Mouse (Mus musculus) urinary bladder, postnatal 36 days (tissue): ENCODE data around the gene Olfr476.
"Not testable (repeated sequence)": the region's sequence is repeated elsewhere in the genome, so short reads cannot be mapped to it uniquely, and the experiment has no call there.

ENCODE experiments used
- DNase-seq, 2 experiments: peaks; one replicate each; pipeline ENCODE4 v3.0.0; 2022; ENCODE audit warnings: low spot score in 2 of 2, mixed read lengths in 1 of 2

Olfr476 gene

DNA sequence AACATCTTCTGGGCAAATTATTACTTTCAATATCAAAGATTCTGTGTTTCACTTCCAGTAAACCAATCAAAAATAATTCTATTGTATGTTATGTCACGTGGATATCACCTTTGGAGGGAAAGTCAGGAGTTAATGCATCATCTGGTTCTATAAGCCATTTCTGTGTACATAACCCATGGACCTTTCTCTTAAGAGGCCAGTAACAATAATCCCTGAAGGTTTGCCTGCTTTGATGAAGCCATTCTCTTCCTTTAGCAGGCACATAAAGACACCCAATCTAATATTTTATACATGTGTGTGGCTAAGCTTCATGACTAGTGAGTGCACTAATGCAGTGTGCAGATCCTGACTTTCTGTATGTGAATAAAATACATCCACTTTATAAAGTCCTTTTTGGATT, at the start of gene Olfr476:
Gene Olfr476 (plus strand): TSS at position 301 of the 400 bp plus-strand sequence.
- DNase-seq: no peak

DNA sequence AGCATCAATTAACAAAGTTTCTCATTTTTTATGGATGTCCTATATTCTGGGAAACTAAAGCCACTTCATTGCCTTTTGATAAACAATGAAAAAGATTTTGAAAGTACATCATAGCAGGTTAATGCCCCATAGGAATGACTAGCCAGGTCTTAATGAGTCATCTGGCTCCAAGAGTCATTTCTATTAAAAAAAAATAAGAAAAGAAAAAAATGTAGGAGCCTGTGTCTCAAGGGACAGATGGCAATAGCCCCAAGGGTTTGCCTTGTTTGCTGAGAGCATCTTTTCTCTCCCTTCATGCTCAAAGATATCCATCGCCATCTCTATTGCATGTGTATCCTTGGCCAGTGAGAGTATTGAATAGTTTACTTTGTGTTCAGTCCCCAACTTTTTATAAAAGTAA, 34.5 kb upstream of the Olfr476 start, which contains the start of gene Olfr473:
Gene Olfr473 (plus strand): TSS at position 301 of the 400 bp plus-strand sequence.
- DNase-seq: no peak

GRCm38 (mm10) chr7:107952539-107952938, 12.1 kb upstream of the Olfr476 start:
- not testable (repeated sequence) for DNase-seq

GRCm38 (mm10) chr7:107954343-107954742, 10.3 kb upstream of the Olfr476 start, which contains the start of gene Olfr474:
Gene Olfr474 (plus strand): TSS chr7:107954643.
- DNase-seq: no peak

DNA sequence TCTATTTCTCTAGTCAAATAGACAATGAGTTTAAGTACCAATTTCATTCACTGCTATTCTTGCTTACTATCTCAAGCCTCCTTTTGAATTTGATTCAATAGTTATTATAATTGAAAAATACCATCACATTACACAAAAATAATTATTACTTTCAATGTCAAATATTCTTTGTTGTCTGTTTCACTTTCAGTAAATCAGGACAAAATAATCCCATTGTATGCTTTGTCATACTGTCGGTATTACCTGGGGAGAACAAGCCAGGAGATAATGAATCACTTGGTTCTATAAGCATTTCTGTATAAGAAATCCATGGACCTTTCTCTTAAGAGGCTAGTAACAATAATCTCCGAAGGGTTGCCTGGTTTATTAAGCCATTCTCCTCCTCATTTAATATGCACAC, 21.8 kb downstream of the Olfr476 start, which contains the start of gene Olfr477:
Gene Olfr477 (plus strand): TSS at position 301 of the 400 bp plus-strand sequence.
- no peak for DNase-seq

GRCm38 (mm10) chr7:108014256-108014655, 49.7 kb downstream of the Olfr476 start:
- not testable (repeated sequence) for DNase-seq
